Mouse (Mus musculus): ENCODE data around the gene Pde4dip. TPM values are rescaled to one million over a fixed set of nuclear protein-coding genes. Genes with fewer than 3 reads are reported as not detected.
A peak's percentile ranks its signal among the peaks of the same experiment; 100 is the strongest.

Gene Pde4dip
- polyA plus RNA-seq, 1 experiment from 2014 or later: 27.6 TPM

- H3K9ac ChIP-seq (ENCODE audit: low read length): no peak overlapping the region
- H3K4me3 ChIP-seq (ENCODE audit: low read depth, low read length): no peak overlapping the region
- no peak overlapping the region for H3K4me2 ChIP-seq
- H3K27ac ChIP-seq (ENCODE audit: low read depth, low read length): no peak overlapping the region
- DNase-seq (ENCODE audit: low spot score, missing footprints): no peak
- H3K36me3 ChIP-seq (ENCODE audit: control insufficient read depth, insufficient read depth, low read length): no peaks in the 10 kb centered on the region
- ATAC-seq (ENCODE audit: low FRiP score): no peak
- H3K27me3 ChIP-seq (ENCODE audit: control insufficient read depth, insufficient read depth, low read length): no peaks in the 10 kb centered on the region
- 0 out of 2 replicates have a peak, but pooled peaks cover 2% of the 10 kb centered on the region for H3K4me1 ChIP-seq (ENCODE audit: control insufficient read depth, insufficient read depth, low read length)
- H3K9me3 ChIP-seq (ENCODE audit: control insufficient read depth, low read length): no peaks in the 10 kb centered on the region
- WGBS: 57% methylated on average over 2 of the region's 2 CpGs
Measured at GRCm38 (mm10) chr3:97775742-97776141, 112.8 kb downstream of the Pde4dip start.

- H3K27ac ChIP-seq (ENCODE audit: low read depth, low read length): no peak overlapping the region
- H3K4me3 ChIP-seq (ENCODE audit: low read depth, low read length): no peak overlapping the region
- ATAC-seq (ENCODE audit: low FRiP score) (no peak), DNase-seq (ENCODE audit: low spot score, missing footprints) (no peak)
- H3K9ac ChIP-seq (ENCODE audit: low read length): no peak overlapping the region
- H3K4me2 ChIP-seq: no peak overlapping the region
- H3K36me3 ChIP-seq (ENCODE audit: control insufficient read depth, insufficient read depth, low read length): no peaks in the 10 kb centered on the region
- no peaks in the 10 kb centered on the region for H3K27me3 ChIP-seq (ENCODE audit: control insufficient read depth, insufficient read depth, low read length)
- WGBS: 75% methylated on average over 1 of the region's 1 CpGs
- H3K9me3 ChIP-seq (ENCODE audit: control insufficient read depth, low read length): no peaks in the 10 kb centered on the region
- H3K4me1 ChIP-seq (ENCODE audit: control insufficient read depth, insufficient read depth, low read length): 0 out of 2 replicates have a peak, but pooled peaks cover 2% of the 10 kb centered on the region
Measured at GRCm38 (mm10) chr3:97774861-97775260, 113.6 kb downstream of the Pde4dip start.

- peaks cover 13% of the 10 kb centered on the region for H3K4me1 ChIP-seq (ENCODE audit: control insufficient read depth, insufficient read depth, low read length)
- H3K27me3 ChIP-seq (ENCODE audit: control insufficient read depth, insufficient read depth, low read length): no peaks in the 10 kb centered on the region
- H3K4me2 ChIP-seq: peak overlapping the region; percentile 62
- H3K4me3 ChIP-seq (ENCODE audit: low read depth, low read length): peak overlapping the region; percentile 65
- H3K9ac ChIP-seq (ENCODE audit: low read length): peak overlapping the region; percentile 72
- H3K36me3 ChIP-seq (ENCODE audit: control insufficient read depth, insufficient read depth, low read length): no peaks in the 10 kb centered on the region
- peak; percentile 97 for ATAC-seq (ENCODE audit: low FRiP score)
- DNase-seq (ENCODE audit: low spot score, missing footprints): peak; percentile 99
- H3K27ac ChIP-seq (ENCODE audit: low read depth, low read length): peak overlapping the region; percentile 73
- no peaks in the 10 kb centered on the region for H3K9me3 ChIP-seq (ENCODE audit: control insufficient read depth, low read length)
- 4% methylated on average over 47 of the region's 47 CpGs for whole genome bisulfite sequencing
Measured at GRCm38 (mm10) chr3:97767771-97768762, 120.4 kb downstream of the Pde4dip start.

- Histone ChIP-seq H3K27ac (ENCODE audit: low read depth, low read length) (peak overlapping the region; percentile 73), H3K4me2 (peak overlapping the region; percentile 62), H3K36me3 (ENCODE audit: control insufficient read depth, insufficient read depth, low read length) (no peaks in the 10 kb centered on the region), H3K27me3 (ENCODE audit: control insufficient read depth, insufficient read depth, low read length) (no peaks in the 10 kb centered on the region), H3K4me1 (ENCODE audit: control insufficient read depth, insufficient read depth, low read length) (peaks cover 13% of the 10 kb centered on the region), H3K4me3 (ENCODE audit: low read depth, low read length) (peak overlapping the region; percentile 65), H3K9ac (ENCODE audit: low read length) (peak overlapping the region; percentile 72), H3K9me3 (ENCODE audit: control insufficient read depth, low read length) (no peaks in the 10 kb centered on the region)
- WGBS: 5% methylated on average over 40 of the region's 40 CpGs
- DNase-seq (ENCODE audit: low spot score, missing footprints): peak; percentile 98
- ATAC-seq (ENCODE audit: low FRiP score): peak; percentile 89
Measured at GRCm38 (mm10) chr3:97767041-97767770, 121.3 kb downstream of the Pde4dip start.

- ATAC-seq (ENCODE audit: low FRiP score): no peak
- Histone ChIP-seq H3K9me3 (ENCODE audit: control insufficient read depth, low read length) (no peaks in the 10 kb centered on the region), H3K36me3 (ENCODE audit: control insufficient read depth, insufficient read depth, low read length) (no peaks in the 10 kb centered on the region), H3K27me3 (ENCODE audit: control insufficient read depth, insufficient read depth, low read length) (no peaks in the 10 kb centered on the region), H3K27ac (ENCODE audit: low read depth, low read length) (no peak overlapping the region), H3K4me3 (ENCODE audit: low read depth, low read length) (peak overlapping the region; percentile 65), H3K4me1 (ENCODE audit: control insufficient read depth, insufficient read depth, low read length) (peaks cover 13% of the 10 kb centered on the region), H3K9ac (ENCODE audit: low read length) (peak overlapping the region; percentile 72), H3K4me2 (peak overlapping the region; percentile 62)
- no peak for DNase-seq (ENCODE audit: low spot score, missing footprints)
- WGBS: 60% methylated on average over 9 of the region's 9 CpGs
Measured at GRCm38 (mm10) chr3:97766459-97766858, 122.0 kb downstream of the Pde4dip start.

- no peaks in the 10 kb centered on the region for H3K27me3 ChIP-seq (ENCODE audit: control insufficient read depth, insufficient read depth, low read length)
- 71% methylated on average over 5 of the region's 5 CpGs for WGBS
- ATAC-seq (ENCODE audit: low FRiP score) (no peak), DNase-seq (ENCODE audit: low spot score, missing footprints) (no peak)
- peaks cover 13% of the 10 kb centered on the region for H3K4me1 ChIP-seq (ENCODE audit: control insufficient read depth, insufficient read depth, low read length)
- no peaks in the 10 kb centered on the region for H3K36me3 ChIP-seq (ENCODE audit: control insufficient read depth, insufficient read depth, low read length)
- no peak overlapping the region for H3K9ac ChIP-seq (ENCODE audit: low read length)
- no peak overlapping the region for H3K27ac ChIP-seq (ENCODE audit: low read depth, low read length)
- peak overlapping the region; percentile 16 for H3K4me2 ChIP-seq
- H3K9me3 ChIP-seq (ENCODE audit: control insufficient read depth, low read length): no peaks in the 10 kb centered on the region
- H3K4me3 ChIP-seq (ENCODE audit: low read depth, low read length): no peak overlapping the region; the same call in 1 of the 2 replicates
Measured at GRCm38 (mm10) chr3:97764152-97764551, 124.4 kb downstream of the Pde4dip start.

GRCm38 (mm10) chr3:97761951-97762350 is 126.6 kb downstream of the Pde4dip start:
- Histone ChIP-seq H3K4me3 (ENCODE audit: low read depth, low read length) (no peak overlapping the region), H3K27me3 (ENCODE audit: control insufficient read depth, insufficient read depth, low read length) (no peaks in the 10 kb centered on the region), H3K9me3 (ENCODE audit: control insufficient read depth, low read length) (no peaks in the 10 kb centered on the region), H3K9ac (ENCODE audit: low read length) (no peak overlapping the region), H3K4me1 (ENCODE audit: control insufficient read depth, insufficient read depth, low read length) (peaks cover 13% of the 10 kb centered on the region), H3K36me3 (ENCODE audit: control insufficient read depth, insufficient read depth, low read length) (peaks cover 5% of the 10 kb centered on the region; the same call in 1 of the 2 replicates), H3K4me2 (no peak overlapping the region), H3K27ac (ENCODE audit: low read depth, low read length) (no peak overlapping the region)
- ATAC-seq (ENCODE audit: low FRiP score): no peak
- WGBS: 90% methylated on average over 6 of the region's 6 CpGs
- DNase-seq (ENCODE audit: low spot score, missing footprints): no peak

GRCm38 (mm10) chr3:97761168-97761567 is 127.3 kb downstream of the Pde4dip start:
- DNase-seq (ENCODE audit: low spot score, missing footprints) (no peak), ATAC-seq (ENCODE audit: low FRiP score) (no peak)
- 96% methylated on average over 5 of the region's 5 CpGs for WGBS
- no peaks in the 10 kb centered on the region for H3K27me3 ChIP-seq (ENCODE audit: control insufficient read depth, insufficient read depth, low read length)
- peaks cover 7% of the 10 kb centered on the region; the same call in 1 of the 2 replicates for H3K36me3 ChIP-seq (ENCODE audit: control insufficient read depth, insufficient read depth, low read length)
- no peak overlapping the region for H3K9ac ChIP-seq (ENCODE audit: low read length)
- H3K4me3 ChIP-seq (ENCODE audit: low read depth, low read length): no peak overlapping the region
- no peak overlapping the region for H3K27ac ChIP-seq (ENCODE audit: low read depth, low read length)
- no peak overlapping the region for H3K4me2 ChIP-seq
- H3K4me1 ChIP-seq (ENCODE audit: control insufficient read depth, insufficient read depth, low read length): peaks cover 6% of the 10 kb centered on the region
- H3K9me3 ChIP-seq (ENCODE audit: control insufficient read depth, low read length): no peaks in the 10 kb centered on the region
